Mouse (Mus musculus): ENCODE data around the gene Ggnbp2.

The Ggnbp2 gene

GRCm38 (mm10) chr11:84870337-84871043, at the start of gene Ggnbp2:
TSS of gene Ggnbp2 (minus strand) at chr11:84870817.
- peak; percentile 84 for DNase-seq (ENCODE audit: low read depth)

DNA sequence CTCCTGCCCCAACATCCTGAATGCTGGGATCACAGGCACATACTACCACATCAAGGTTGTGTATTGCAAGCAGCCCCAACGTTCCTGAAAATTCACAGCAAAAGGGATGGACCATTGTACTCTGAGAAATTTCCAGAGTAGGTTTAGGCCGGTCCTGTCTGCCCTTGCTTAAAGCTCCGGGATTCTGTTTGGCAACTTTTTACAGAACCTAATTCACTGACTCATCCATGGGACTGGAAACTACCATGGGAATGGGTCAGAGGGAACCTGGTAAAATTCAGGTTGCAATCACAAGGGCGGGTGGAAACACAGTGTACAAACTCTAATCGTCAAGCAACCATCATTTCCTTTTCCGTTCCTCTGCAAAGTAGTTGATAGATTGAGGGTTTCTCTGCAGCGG, 49.3 kb upstream of the Ggnbp2 start:
- no peak for DNase-seq (ENCODE audit: low read depth)

DNA sequence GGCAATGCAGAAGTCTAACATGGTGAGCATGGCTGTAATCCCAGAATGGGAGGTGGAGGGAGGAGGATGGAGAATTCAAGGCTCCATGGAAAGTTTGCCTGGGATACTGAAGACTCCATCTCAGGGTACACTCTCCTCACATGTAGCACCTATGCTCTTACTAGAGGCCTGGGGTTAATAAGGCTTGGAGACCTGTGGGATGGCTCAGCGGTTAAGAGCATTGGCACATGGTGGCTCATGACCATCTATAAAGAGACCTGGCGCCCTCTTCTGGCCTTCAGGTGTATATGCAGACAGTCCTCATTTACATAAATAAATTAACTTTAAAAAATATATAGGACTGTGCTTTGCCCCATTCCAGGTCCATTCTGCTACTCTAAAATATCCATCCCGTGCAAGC, 48.7 kb upstream of the Ggnbp2 start:
- peak; percentile 38 for DNase-seq (ENCODE audit: low read depth)

DNA sequence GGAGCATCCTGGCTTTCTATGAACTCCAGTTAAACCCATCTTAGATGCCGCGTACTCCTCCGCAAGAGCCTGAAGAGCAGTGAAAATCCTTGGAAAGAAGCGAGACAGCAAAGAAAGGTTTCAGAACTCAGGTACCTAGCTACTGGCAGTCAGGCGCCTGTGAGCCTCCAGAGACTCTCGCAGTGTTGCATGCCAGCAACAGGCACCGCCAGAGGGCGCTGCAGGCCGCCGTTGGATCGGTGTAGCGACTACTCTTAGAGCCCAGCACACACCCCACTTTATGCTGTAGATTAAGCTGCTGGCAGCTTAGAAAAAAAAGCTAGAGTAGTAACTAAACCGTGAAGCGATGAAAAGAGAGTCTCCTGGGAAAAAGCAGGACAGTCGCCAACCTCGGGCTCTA, 47.8 kb upstream of the Ggnbp2 start:
- DNase-seq (ENCODE audit: low read depth): peak; percentile 79

DNA sequence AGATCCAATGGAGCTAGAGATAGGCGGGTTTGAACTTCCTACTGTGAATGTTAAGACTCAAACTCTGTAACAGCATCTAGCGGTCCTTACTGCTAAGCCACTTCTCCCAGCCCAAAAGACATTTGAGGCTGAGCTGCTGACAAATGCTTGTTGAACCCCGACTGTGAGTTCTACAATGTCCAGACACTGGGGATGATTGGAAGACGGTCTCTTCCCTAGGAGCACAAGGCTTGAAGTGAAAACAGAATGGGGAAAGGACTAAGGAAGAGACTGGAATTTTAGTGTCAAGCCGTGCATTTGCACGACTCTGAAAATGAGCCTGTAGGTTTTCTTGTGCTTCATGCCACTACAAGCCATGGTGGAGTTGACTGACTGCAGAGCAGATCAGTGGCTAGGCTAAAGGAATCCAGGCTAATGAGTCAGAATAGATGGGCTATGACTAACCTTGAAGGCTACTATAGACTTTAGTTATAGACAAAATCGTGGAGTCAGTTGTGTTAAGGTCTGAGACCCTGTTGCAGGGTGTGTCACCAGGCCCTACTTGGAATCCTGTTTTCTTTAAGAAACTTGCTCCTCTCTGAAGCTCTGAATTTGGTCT, 46.2 kb upstream of the Ggnbp2 start:
- no peak for DNase-seq (ENCODE audit: low read depth)

DNA sequence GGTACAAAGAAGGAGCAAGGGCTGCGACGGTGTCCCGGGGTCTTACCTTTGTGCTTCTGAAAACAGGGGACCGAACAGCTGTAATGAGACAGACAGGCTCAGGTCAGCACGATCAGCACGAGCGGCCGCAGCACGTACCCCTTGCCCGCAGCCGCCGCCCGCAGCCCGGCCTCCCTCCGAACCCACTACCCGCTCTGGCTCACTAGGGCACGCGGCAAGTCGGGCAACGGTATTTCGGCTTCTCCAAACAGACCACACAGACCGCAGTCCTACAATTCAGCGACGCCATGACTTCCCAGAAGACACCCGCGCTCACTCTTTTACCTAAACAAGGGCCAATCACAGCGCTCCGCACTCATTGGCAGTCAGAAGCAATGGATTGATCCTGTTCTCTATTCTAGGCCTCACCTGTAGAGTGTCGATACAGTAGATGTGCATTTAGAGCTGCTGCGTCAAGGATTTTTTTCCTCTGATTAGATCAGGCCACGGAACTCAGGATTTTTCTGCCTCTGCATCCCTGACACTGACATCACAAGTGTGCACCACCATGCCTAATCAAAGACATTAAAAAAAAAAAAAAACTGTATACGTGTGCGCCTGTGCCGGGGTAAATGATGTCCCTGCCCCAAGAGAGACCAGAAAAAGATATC, 45.6 kb upstream of the Ggnbp2 start, which contains the start of gene Znhit3:
Gene Znhit3, minus strand, starts transcription at position 314 of the 650 bp plus-strand sequence.
- peak; percentile 83 for DNase-seq (ENCODE audit: low read depth)

DNA sequence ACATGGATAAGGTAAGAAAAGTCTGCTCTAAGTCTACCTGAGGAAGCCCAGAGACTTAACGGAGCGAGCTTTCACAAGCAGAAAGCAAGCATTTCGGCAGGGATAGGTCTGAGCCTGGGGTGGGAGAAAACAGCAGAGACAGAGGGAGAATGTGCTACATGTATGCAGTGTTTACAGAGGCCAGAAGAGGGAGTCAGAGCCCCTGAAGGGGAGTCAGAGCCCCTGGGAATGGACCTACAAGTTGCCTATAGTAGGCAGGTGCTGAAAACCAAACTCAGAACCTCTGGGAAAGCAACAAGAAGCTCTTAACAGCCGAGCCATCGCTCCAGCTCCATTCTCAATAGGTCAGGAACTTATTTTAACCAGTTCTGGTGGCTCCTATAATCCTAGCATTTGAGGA, 44.1 kb upstream of the Ggnbp2 start:
- no peak for DNase-seq (ENCODE audit: low read depth)

- no peak for DNase-seq (ENCODE audit: low read depth)
Measured at GRCm38 (mm10) chr11:84910411-84910810, 39.8 kb upstream of the Ggnbp2 start.

- no peak for DNase-seq (ENCODE audit: low read depth)
Measured at GRCm38 (mm10) chr11:84908480-84908879, 37.9 kb upstream of the Ggnbp2 start.

DNA sequence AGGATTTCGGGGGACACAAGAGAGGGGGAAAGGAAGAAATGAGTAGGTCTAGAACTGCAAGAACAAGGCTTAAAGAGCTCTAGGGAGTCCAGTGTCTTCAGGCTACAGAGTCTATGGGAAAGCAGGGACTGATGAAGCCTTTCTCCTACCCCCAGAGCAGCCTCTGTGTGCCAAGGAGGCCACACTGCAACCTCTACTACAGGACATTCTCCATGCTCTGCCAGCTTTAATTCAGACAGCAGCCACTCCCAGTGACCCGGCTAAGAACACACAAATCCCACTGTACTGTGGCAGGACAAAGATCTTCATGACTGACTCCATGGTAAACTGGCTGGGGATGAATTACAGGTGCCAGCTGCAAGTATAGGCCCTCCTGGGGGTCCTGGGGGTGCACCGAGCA, 36.5 kb upstream of the Ggnbp2 start:
- no peak for DNase-seq (ENCODE audit: low read depth)

- DNase-seq (ENCODE audit: low read depth): no peak
Measured at GRCm38 (mm10) chr11:84904597-84905144, 34.1 kb upstream of the Ggnbp2 start.

- DNase-seq (ENCODE audit: low read depth): no peak
Measured at GRCm38 (mm10) chr11:84893113-84893512, 22.5 kb upstream of the Ggnbp2 start.

GRCm38 (mm10) chr11:84891705-84892104, 21.1 kb upstream of the Ggnbp2 start:
- no peak for DNase-seq (ENCODE audit: low read depth)

- no peak for DNase-seq (ENCODE audit: low read depth)
Measured at GRCm38 (mm10) chr11:84889492-84889891, 18.9 kb upstream of the Ggnbp2 start.

DNA sequence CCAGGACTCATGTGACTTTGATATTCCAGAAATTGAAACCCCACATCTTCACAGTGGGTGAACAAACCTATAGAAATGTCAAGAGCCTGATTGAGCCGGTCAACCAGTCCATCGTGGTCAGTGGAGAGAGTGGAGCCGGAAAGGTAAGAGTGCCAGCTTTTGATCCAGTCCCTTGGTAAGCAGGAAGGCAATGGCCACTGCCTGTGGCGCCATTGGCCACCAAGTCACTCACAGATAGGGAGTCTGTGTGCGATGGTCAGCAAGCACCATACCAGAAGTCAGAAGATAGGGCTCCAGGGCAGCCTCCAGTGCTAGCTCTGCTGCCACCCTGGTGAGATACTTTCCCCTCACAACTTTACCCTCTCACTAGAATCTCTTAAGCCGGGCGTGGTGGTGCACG, 17.4 kb upstream of the Ggnbp2 start:
- no peak for DNase-seq (ENCODE audit: low read depth)

DNA sequence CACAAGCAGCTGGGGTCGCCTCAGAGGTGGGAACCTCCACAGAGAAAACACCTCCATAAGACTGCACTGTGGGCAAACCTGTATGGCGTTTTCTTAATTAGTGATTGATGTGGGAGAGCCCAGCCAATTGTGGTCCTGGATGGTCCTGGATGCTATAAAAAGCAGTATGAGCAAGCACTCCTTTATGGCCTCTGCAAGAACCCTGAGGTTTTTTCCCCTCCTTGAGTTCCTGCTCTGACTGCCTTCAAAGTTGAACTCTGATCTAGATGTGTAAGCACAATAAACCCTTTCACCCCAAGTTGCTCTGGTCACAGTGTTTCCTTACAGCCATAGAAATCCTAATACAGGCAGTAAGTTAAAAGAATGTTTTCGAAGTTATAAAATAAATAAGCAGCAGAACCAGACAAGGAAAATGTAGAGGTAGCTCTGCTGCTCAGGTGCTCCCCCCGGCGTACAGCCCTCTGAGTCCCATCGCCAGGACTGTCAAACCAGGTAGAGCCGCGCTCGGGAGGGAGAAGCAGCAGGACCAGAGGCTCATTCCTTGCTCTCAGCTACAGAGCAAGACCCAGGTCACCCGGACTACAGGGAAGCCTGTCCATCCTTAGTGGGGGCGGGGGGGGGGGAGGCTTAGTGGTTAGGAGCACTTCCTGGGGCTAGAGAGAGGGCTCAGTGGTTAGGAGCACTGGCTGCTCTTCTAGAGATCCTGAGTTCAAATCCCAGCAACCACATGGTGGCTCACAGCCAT, 16.3 kb upstream of the Ggnbp2 start:
- no peak for DNase-seq (ENCODE audit: low read depth)

- DNase-seq (ENCODE audit: low read depth): no peak
Measured at GRCm38 (mm10) chr11:84886236-84886635, 15.6 kb upstream of the Ggnbp2 start.

GRCm38 (mm10) chr11:84885238-84885637, 14.6 kb upstream of the Ggnbp2 start:
- no peak for DNase-seq (ENCODE audit: low read depth)

- no peak for DNase-seq (ENCODE audit: low read depth)
Measured at GRCm38 (mm10) chr11:84882346-84882745, 11.7 kb upstream of the Ggnbp2 start.

- DNase-seq (ENCODE audit: low read depth): no peak
Measured at GRCm38 (mm10) chr11:84880971-84881370, 10.4 kb upstream of the Ggnbp2 start.

- no peak for DNase-seq (ENCODE audit: low read depth)
Measured at GRCm38 (mm10) chr11:84880465-84880961, 9.9 kb upstream of the Ggnbp2 start.

Measured in c-Kit-positive CD71-negative TER-119-negative erythroid progenitor cells, embryonic 14.5 days (primary cell).